Mouse (Mus musculus): ENCODE measurements around the gene Snx9. TPM values are rescaled to one million over a fixed set of nuclear protein-coding genes. Genes with fewer than 3 reads are reported as not detected.

The Snx9 gene
- polyA plus RNA-seq (2012; rRNA removed) (6.9 and 9.4 TPM in 2 replicates), polyA plus RNA-seq (2014; fragmentation: Nextera tagmentation; extraction: Ambion mirVana) (11.6 and 13.5 TPM in 2 replicates)

GRCm38 (mm10) chr17:5841128-5841942 lies at the start of gene Snx9:
Gene Snx9 (plus strand): TSS chr17:5841329.
- peak within 1 kb of the TSS; percentile 56 for H3K4me2 ChIP-seq (ENCODE audit: low read depth)

GRCm38 (mm10) chr17:5792164-5792791 lies 48.9 kb upstream of the Snx9 start:
- H3K4me3 ChIP-seq (ENCODE audit: insufficient read depth in 1 of 2, low read depth in 2 of 2, low read length in 2 of 2): no peak overlapping the region
- no peak for DNase-seq (ENCODE audit: low read depth in 3 of 3, low spot score in 3 of 3)

More at GRCm38 (mm10) chr17:5841128-5841942, at the start of gene Snx9:
- DNase-seq (ENCODE audit: low read depth in 3 of 3, low spot score in 3 of 3) (no peak), ATAC-seq (ENCODE audit: insufficient read depth) (peak; percentile 85)
- Histone ChIP-seq H3K4me3 (ENCODE audit: insufficient read depth in 1 of 2, low read depth in 2 of 2, low read length in 2 of 2) (peak within 1 kb of the TSS; percentile 67 to 74), H3K27ac (peak within 1 kb of the TSS; percentile 31), H3K36me3 (replicated peaks; ENCODE audit: control insufficient read depth, insufficient read depth, low read depth) (no peaks in the 10 kb centered on the region), H3K27me3 (ENCODE audit: control insufficient read depth, insufficient read depth, low read length) (no peaks in the 10 kb centered on the region), H3K4me1 (replicated peaks; ENCODE audit: control insufficient read depth in 2 of 2, insufficient read depth in 2 of 2, low read length in 1 of 2) (peaks cover 15 to 26% of the 10 kb centered on the region in 2 experiments), H3K9ac (replicated peaks) (peak within 1 kb of the TSS; percentile 67), H3K9me3 (ENCODE audit: control insufficient read depth, low read length) (no peaks in the 10 kb centered on the region)
- TF ChIP-seq CTCF (IDR thresholded peaks at IDR 0.05; ENCODE audit: low read depth): no peak
- no peak for TF ChIP-seq EP300 (IDR thresholded peaks at IDR 0.05; ENCODE audit: low read depth)
- WGBS (ENCODE audit: insufficient replicate concordance): under 1% methylated on average over 113 of the region's 131 CpGs

GRCm38 (mm10) chr17:5793593-5793992 lies 47.5 kb upstream of the Snx9 start:
- H3K36me3 ChIP-seq (replicated peaks; ENCODE audit: control insufficient read depth, insufficient read depth, low read depth): no peaks in the 10 kb centered on the region
- no peak for ATAC-seq (ENCODE audit: insufficient read depth)

More at GRCm38 (mm10) chr17:5792164-5792791, 48.9 kb upstream of the Snx9 start:
- no peak overlapping the region for H3K9ac ChIP-seq (replicated peaks)
- ATAC-seq (ENCODE audit: insufficient read depth): no peak
- no peaks in the 10 kb centered on the region for H3K9me3 ChIP-seq (ENCODE audit: control insufficient read depth, low read length)
- H3K4me2 ChIP-seq (ENCODE audit: low read depth): no peak overlapping the region
- WGBS (ENCODE audit: insufficient replicate concordance): 40% methylated on average over 12 of the region's 12 CpGs
- TF ChIP-seq EP300 (IDR thresholded peaks at IDR 0.05; ENCODE audit: low read depth) (no peak), CTCF (IDR thresholded peaks at IDR 0.05; ENCODE audit: low read depth) (no peak)
- H3K27ac ChIP-seq: no peak overlapping the region
- no peaks in the 10 kb centered on the region for H3K36me3 ChIP-seq (replicated peaks; ENCODE audit: control insufficient read depth, insufficient read depth, low read depth)
- H3K4me1 ChIP-seq (replicated peaks; ENCODE audit: control insufficient read depth in 2 of 2, insufficient read depth in 2 of 2, low read length in 1 of 2): peaks cover 2 to 31% of the 10 kb centered on the region in 2 experiments; a peak in 3 of 4 replicates
- H3K27me3 ChIP-seq (ENCODE audit: control insufficient read depth, insufficient read depth, low read length): no peaks in the 10 kb centered on the region

GRCm38 (mm10) chr17:5794276-5794675 lies 46.9 kb upstream of the Snx9 start:
- H3K9ac ChIP-seq (replicated peaks): no peak overlapping the region
- H3K27ac ChIP-seq: no peak overlapping the region
- H3K4me1 ChIP-seq (replicated peaks; ENCODE audit: control insufficient read depth in 2 of 2, insufficient read depth in 2 of 2, low read length in 1 of 2): peaks cover 11 to 43% of the 10 kb centered on the region in 2 experiments
- no peak for ATAC-seq (ENCODE audit: insufficient read depth)
- WGBS (ENCODE audit: insufficient replicate concordance): 21% methylated on average over 5 of the region's 5 CpGs
- no peaks in the 10 kb centered on the region for H3K27me3 ChIP-seq (ENCODE audit: control insufficient read depth, insufficient read depth, low read length)
- TF ChIP-seq EP300 (IDR thresholded peaks at IDR 0.05; ENCODE audit: low read depth) (no peak), CTCF (IDR thresholded peaks at IDR 0.05; ENCODE audit: low read depth) (no peak)
- H3K36me3 ChIP-seq (replicated peaks; ENCODE audit: control insufficient read depth, insufficient read depth, low read depth): no peaks in the 10 kb centered on the region
- no peak overlapping the region for H3K4me2 ChIP-seq (ENCODE audit: low read depth)
- no peak for DNase-seq (ENCODE audit: low read depth in 3 of 3, low spot score in 3 of 3)
- no peaks in the 10 kb centered on the region for H3K9me3 ChIP-seq (ENCODE audit: control insufficient read depth, low read length)
- no peak overlapping the region for H3K4me3 ChIP-seq (ENCODE audit: insufficient read depth in 1 of 2, low read depth in 2 of 2, low read length in 2 of 2)

More at GRCm38 (mm10) chr17:5793593-5793992, 47.5 kb upstream of the Snx9 start:
- WGBS (ENCODE audit: insufficient replicate concordance): 43% methylated on average over 4 of the region's 4 CpGs
- Histone ChIP-seq H3K4me2 (ENCODE audit: low read depth) (no peak overlapping the region), H3K9me3 (ENCODE audit: control insufficient read depth, low read length) (no peaks in the 10 kb centered on the region), H3K4me1 (replicated peaks; ENCODE audit: control insufficient read depth in 2 of 2, insufficient read depth in 2 of 2, low read length in 1 of 2) (peaks cover 8 to 40% of the 10 kb centered on the region in 2 experiments), H3K9ac (replicated peaks) (no peak overlapping the region), H3K27ac (no peak overlapping the region), H3K27me3 (ENCODE audit: control insufficient read depth, insufficient read depth, low read length) (no peaks in the 10 kb centered on the region), H3K4me3 (ENCODE audit: insufficient read depth in 1 of 2, low read depth in 2 of 2, low read length in 2 of 2) (no peak overlapping the region)
- TF ChIP-seq EP300 (IDR thresholded peaks at IDR 0.05; ENCODE audit: low read depth): no peak
- TF ChIP-seq CTCF (IDR thresholded peaks at IDR 0.05; ENCODE audit: low read depth): no peak
- DNase-seq (ENCODE audit: low read depth in 3 of 3, low spot score in 3 of 3): no peak

GRCm38 (mm10) chr17:5795369-5795768 lies 45.8 kb upstream of the Snx9 start:
- H3K4me2 ChIP-seq (ENCODE audit: low read depth): no peak overlapping the region
- no peak overlapping the region for H3K4me3 ChIP-seq (ENCODE audit: insufficient read depth in 1 of 2, low read depth in 2 of 2, low read length in 2 of 2)
- no peak overlapping the region for H3K9ac ChIP-seq (replicated peaks)
- peaks cover 11 to 46% of the 10 kb centered on the region in 2 experiments for H3K4me1 ChIP-seq (replicated peaks; ENCODE audit: control insufficient read depth in 2 of 2, insufficient read depth in 2 of 2, low read length in 1 of 2)
- ATAC-seq (ENCODE audit: insufficient read depth): no peak
- H3K36me3 ChIP-seq (replicated peaks; ENCODE audit: control insufficient read depth, insufficient read depth, low read depth): no peaks in the 10 kb centered on the region
- no peak for DNase-seq (ENCODE audit: low read depth in 3 of 3, low spot score in 3 of 3)
- TF ChIP-seq EP300 (IDR thresholded peaks at IDR 0.05; ENCODE audit: low read depth): no peak
- no peak for TF ChIP-seq CTCF (IDR thresholded peaks at IDR 0.05; ENCODE audit: low read depth)
- WGBS (ENCODE audit: insufficient replicate concordance): 67% methylated on average over 5 of the region's 5 CpGs
- no peaks in the 10 kb centered on the region for H3K9me3 ChIP-seq (ENCODE audit: control insufficient read depth, low read length)
- H3K27ac ChIP-seq: no peak overlapping the region
- H3K27me3 ChIP-seq (ENCODE audit: control insufficient read depth, insufficient read depth, low read length): no peaks in the 10 kb centered on the region

Data from liver, embryonic 14.5 days (tissue).